ENCODE assay signal across 21 mouse cellular contexts in genomic region chr2:33319934-33320333, GRCm38 (mm10).
"Had no signal": no experiment of that assay in that cellular context is flagged by ENCODE, and none has a peak within 500 bp of the region (broad histone marks: within the 10 kb centered on the region; RNA-seq: fewer than 3 reads in every experiment).

No protein-coding gene starts in this region.

- DNase-seq: kidney, adult 18-20 months; kidney, adult 9 months; kidney, postnatal 14 days; layer of hippocampus, adult 9-11 months; liver, postnatal 0 days; lung, postnatal 10 days; lung, postnatal 36 days; retina, postnatal 1 day; right cerebral cortex, postnatal 25 days; spleen, adult 18-20 months; thymus, postnatal 25 days had no signal

- H3K36me3 ChIP-seq: limb, embryonic 15.5 days; midbrain, embryonic 12.5 days; stomach, embryonic 15.5 days had no signal

- H3K9ac ChIP-seq: limb, embryonic 15.5 days; liver, embryonic 14.5 days; liver, postnatal 0 days; lung, embryonic 14.5 days; midbrain, embryonic 12.5 days; neural tube, embryonic 13.5 days; stomach, embryonic 15.5 days had no signal

- H3K9me3 ChIP-seq: limb, embryonic 15.5 days; midbrain, embryonic 12.5 days; neural tube, embryonic 13.5 days; stomach, embryonic 15.5 days had no signal

- H3K27ac ChIP-seq: layer of hippocampus, adult 2 months; limb, embryonic 15.5 days; liver, embryonic 14.5 days; midbrain, embryonic 12.5 days; neural tube, embryonic 13.5 days; stomach, embryonic 15.5 days had no signal

- H3K4me3 ChIP-seq: layer of hippocampus, adult 2 months; limb, embryonic 15.5 days; midbrain, embryonic 12.5 days; myocyte; neural tube, embryonic 13.5 days; stomach, embryonic 15.5 days had no signal

- H3K27me3 ChIP-seq: limb, embryonic 15.5 days; neural tube, embryonic 13.5 days; stomach, embryonic 15.5 days had no signal

- H3K4me2 ChIP-seq: limb, embryonic 15.5 days; liver, embryonic 11.5 days; lung, embryonic 14.5 days; midbrain, embryonic 12.5 days; neural tube, embryonic 13.5 days; stomach, embryonic 15.5 days had no signal

- ATAC-seq: liver, postnatal 0 days; midbrain, embryonic 16.5 days had no signal
